Mouse (Mus musculus) forebrain, embryonic 16.5 days (tissue): ENCODE measurements around the gene Kcnd2. TPM values are rescaled to one million over a fixed set of nuclear protein-coding genes. Genes with fewer than 3 reads are reported as not detected.
"Not testable (repeated sequence)": the region's sequence is repeated elsewhere in the genome, so short reads cannot be mapped to it uniquely, and the experiment has no call there.

Experiments
- ATAC-seq: fragments of 200-750 bp; cut with Nextera tagmentation; 2 replicates; pipeline ENCODE4 v1.8.0; 2017; ENCODE audit warnings: mild to moderate bottlenecking, moderate library complexity
- H3K27ac ChIP-seq: fragments of 300-500 bp; sonication (generic); 2 replicates; pipeline ENCODE4 v1.5.1; 2014; ENCODE audit warnings: low read length, control low read depth
- H3K27me3 ChIP-seq: fragments of 300-500 bp; sonication (generic); replicated peaks from 2 replicates; pipeline ENCODE4 v1.6.1; 2014; ENCODE audit warnings: low read length; ENCODE audit not compliant: control insufficient read depth, insufficient read depth
- H3K36me3 ChIP-seq: fragments of 300-500 bp; sonication (generic); 2 replicates; pipeline ENCODE4 v1.6.1; 2014; ENCODE audit not compliant: control insufficient read depth, insufficient read depth
- H3K4me1 ChIP-seq: fragments of 300-500 bp; sonication (generic); replicated peaks from 2 replicates; pipeline ENCODE4 v1.6.1; 2014; ENCODE audit warnings: low read length; ENCODE audit not compliant: control insufficient read depth, insufficient read depth
- H3K4me2 ChIP-seq: fragments of 300-500 bp; sonication (generic); 2 replicates; pipeline ENCODE4 v1.6.1; 2014; ENCODE audit warnings: mild to moderate bottlenecking, low read length, control low read depth
- H3K4me3 ChIP-seq: fragments of 300-500 bp; sonication (generic); replicated peaks from 2 replicates; pipeline ENCODE4 v1.5.1; 2014; ENCODE audit warnings: mild to moderate bottlenecking, low read length, control low read depth
- H3K9ac ChIP-seq: fragments of 300-500 bp; sonication (generic); replicated peaks from 2 replicates; pipeline ENCODE4 v1.6.1; 2014; ENCODE audit warnings: low read depth, low read length, control low read depth
- H3K9me3 ChIP-seq: fragments of 300-500 bp; sonication (generic); 2 replicates; pipeline ENCODE4 v1.6.1; 2016; ENCODE audit warnings: low read length; ENCODE audit not compliant: control insufficient read depth
- WGBS: fragments of 180-500 bp; shearing (Covaris S2); extraction: QIAGEN DNeasy Blood & Tissue Kit; methylation state at CpG from one replicate; pipeline ENCODE4 v1.1.7; 2014; 5-methylcytosine and 5-hydroxymethylcytosine counted together
- polyA plus RNA-seq: library from polyadenylated mRNA; unstranded; fragments of >200 nt; fragmentation: Nextera tagmentation; extraction: Ambion mirVana; gene quantifications from 2 replicates; pipeline ENCODE4 v1.2.1, GENCODE M21; 2015

Gene Kcnd2
- polyA plus RNA-seq, 1 experiment from 2014 or later, result 13.5 TPM

GRCm38 (mm10) chr6:21385298-21385697, 170.0 kb downstream of the Kcnd2 start:
- not testable (repeated sequence) for H3K27ac ChIP-seq, H3K4me1 ChIP-seq, H3K9ac ChIP-seq, H3K4me2 ChIP-seq, H3K36me3 ChIP-seq, H3K27me3 ChIP-seq, H3K4me3 ChIP-seq, ATAC-seq, H3K9me3 ChIP-seq
- WGBS, result 86% methylated on average over 3 of the region's 3 CpGs

- Histone ChIP-seq H3K9ac (no peak overlapping the region), H3K4me2 (no peak overlapping the region), H3K36me3 (no peaks in the 10 kb centered on the region), H3K27ac (no peak overlapping the region), H3K4me1 (no peaks in the 10 kb centered on the region), H3K9me3 (no peaks in the 10 kb centered on the region), H3K4me3 (no peak overlapping the region), H3K27me3 (no peaks in the 10 kb centered on the region)
- no peak for ATAC-seq
- 96% methylated on average over 4 of the region's 4 CpGs for WGBS
Measured at GRCm38 (mm10) chr6:21391776-21392175, 176.5 kb downstream of the Kcnd2 start.

DNA sequence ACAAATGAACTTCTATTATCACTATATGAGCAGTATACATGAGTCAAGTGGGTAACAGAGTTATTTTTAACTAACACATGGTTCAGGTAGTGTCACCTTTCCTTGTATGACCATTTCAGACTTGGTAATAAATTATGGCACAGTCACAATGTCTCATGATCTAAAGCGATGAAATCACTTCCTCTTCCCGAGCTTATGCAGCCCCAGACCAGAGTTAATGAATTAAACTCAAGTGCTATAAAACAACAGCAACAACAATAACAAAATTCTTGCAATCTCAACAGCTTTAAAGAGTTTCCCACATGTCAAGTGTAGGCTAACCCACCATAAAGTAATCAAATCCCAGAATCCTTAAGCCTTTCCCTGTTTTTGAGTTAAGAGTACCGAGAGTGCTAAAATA, 198.4 kb downstream of the Kcnd2 start:
- H3K4me1 ChIP-seq, result no peaks in the 10 kb centered on the region
- ATAC-seq, result no peak

DNA sequence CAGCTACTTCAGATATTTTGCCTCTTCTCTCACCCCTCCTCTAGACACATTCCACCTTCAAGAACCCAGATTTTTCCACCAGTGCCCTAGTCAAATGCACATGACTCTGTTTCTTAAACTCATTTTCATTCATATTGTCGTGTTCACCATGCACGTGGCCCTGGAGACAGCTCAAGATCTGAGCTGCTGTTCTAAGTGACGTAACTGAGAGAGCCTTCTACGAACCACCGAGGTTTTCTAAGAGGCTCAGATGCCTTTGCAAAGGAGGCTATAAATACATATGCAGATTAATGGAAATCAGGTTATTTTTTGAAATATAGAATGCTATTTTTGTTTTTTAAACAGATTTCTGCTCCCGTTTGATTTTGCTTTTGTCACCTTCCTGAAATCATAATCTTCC, 202.9 kb downstream of the Kcnd2 start:
- 58% methylated on average over 6 of the region's 6 CpGs for WGBS
- 0 out of 2 replicates have a peak, but pooled peaks have one; percentile 45 for ATAC-seq
- Histone ChIP-seq H3K27ac (no peak overlapping the region), H3K36me3 (no peaks in the 10 kb centered on the region), H3K4me1 (no peaks in the 10 kb centered on the region), H3K4me3 (no peak overlapping the region), H3K4me2 (no peak overlapping the region), H3K27me3 (no peaks in the 10 kb centered on the region), H3K9me3 (no peaks in the 10 kb centered on the region), H3K9ac (no peak overlapping the region)

More for the DNA sequence above, 198.4 kb downstream of the Kcnd2 start:
- Histone ChIP-seq H3K4me3 (no peak overlapping the region), H3K9me3 (no peaks in the 10 kb centered on the region), H3K36me3 (no peaks in the 10 kb centered on the region), H3K4me2 (no peak overlapping the region), H3K27me3 (no peaks in the 10 kb centered on the region), H3K27ac (no peak overlapping the region), H3K9ac (no peak overlapping the region)
- WGBS, result 88% methylated on average over 3 of the region's 3 CpGs

DNA sequence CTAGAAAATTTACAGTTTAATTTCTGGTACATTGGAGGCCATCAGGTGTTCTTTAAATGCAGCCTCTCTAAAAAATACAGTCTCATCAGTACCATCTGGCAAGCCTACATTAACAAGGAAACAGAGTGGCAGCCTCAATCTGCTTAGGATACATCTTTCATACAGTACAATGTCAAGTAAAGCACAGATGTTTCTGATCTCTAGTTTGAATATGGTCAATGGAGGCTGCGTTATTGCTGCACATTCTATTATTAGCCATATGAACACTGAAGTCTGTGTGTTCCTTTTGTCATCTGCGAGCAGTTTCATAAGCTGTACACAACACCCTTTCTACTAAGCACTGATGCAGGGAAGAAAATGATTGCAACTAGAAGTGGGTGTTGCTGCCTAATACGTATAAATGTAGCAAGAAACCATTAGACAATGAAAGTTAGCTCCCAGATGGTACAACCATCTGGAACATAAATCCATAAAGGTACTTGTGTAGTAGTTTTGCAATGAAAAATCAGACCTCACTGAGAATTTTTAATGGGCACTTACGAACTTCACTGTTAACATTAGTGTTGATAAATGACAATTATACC, 209.0 kb downstream of the Kcnd2 start:
- Histone ChIP-seq H3K27ac (no peak overlapping the region), H3K36me3 (no peaks in the 10 kb centered on the region), H3K4me2 (no peak overlapping the region), H3K9ac (no peak overlapping the region), H3K9me3 (no peaks in the 10 kb centered on the region), H3K4me3 (no peak overlapping the region), H3K27me3 (no peaks in the 10 kb centered on the region), H3K4me1 (no peaks in the 10 kb centered on the region; the same call in 1 of the 2 replicates)
- ATAC-seq, result peak; percentile 66; the same call in 1 of the 2 replicates
- WGBS, result 51% methylated on average over 4 of the region's 4 CpGs

DNA sequence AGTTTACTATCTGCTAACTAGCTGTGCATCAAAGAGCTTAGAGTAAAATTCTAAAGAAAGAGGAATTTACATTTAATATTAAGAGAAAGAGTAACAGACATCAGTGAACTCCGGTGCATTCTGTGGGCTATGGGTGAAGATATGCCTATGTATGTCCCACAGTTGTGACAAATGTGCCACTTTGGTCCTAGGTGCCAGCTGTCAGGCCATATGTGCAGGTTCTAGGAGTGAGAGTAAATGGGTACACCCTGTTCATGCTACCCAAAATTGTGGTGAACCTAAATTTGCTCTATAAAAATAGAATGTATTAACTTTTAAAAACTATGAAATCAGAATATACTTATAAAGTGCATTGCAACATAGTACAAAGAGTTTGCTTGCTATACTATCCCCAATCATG, 215.8 kb downstream of the Kcnd2 start:
- 67% methylated on average over 1 of the region's 1 CpGs for WGBS
- ATAC-seq, result no peak

GRCm38 (mm10) chr6:21464719-21465118, 249.4 kb downstream of the Kcnd2 start:
- Histone ChIP-seq H3K27me3 (no peaks in the 10 kb centered on the region), H3K4me1 (no peaks in the 10 kb centered on the region), H3K27ac (no peak overlapping the region)

More for the DNA sequence above, 215.8 kb downstream of the Kcnd2 start:
- no peaks in the 10 kb centered on the region for H3K36me3 ChIP-seq
- H3K4me3 ChIP-seq, result no peak overlapping the region
- no peaks in the 10 kb centered on the region for H3K27me3 ChIP-seq
- H3K9me3 ChIP-seq, result no peaks in the 10 kb centered on the region
- no peak overlapping the region for H3K27ac ChIP-seq
- H3K4me1 ChIP-seq, result no peaks in the 10 kb centered on the region
- H3K4me2 ChIP-seq, result no peak overlapping the region
- H3K9ac ChIP-seq, result no peak overlapping the region

GRCm38 (mm10) chr6:21471891-21472544, 256.7 kb downstream of the Kcnd2 start:
- ATAC-seq, result peak; percentile 83
- no peak overlapping the region for H3K4me3 ChIP-seq
- H3K36me3 ChIP-seq, result no peaks in the 10 kb centered on the region
- no peak overlapping the region for H3K9ac ChIP-seq
- H3K9me3 ChIP-seq, result no peaks in the 10 kb centered on the region
- no peaks in the 10 kb centered on the region for H3K4me1 ChIP-seq
- H3K27ac ChIP-seq, result no peak overlapping the region
- H3K27me3 ChIP-seq, result no peaks in the 10 kb centered on the region
- WGBS, result 29% methylated on average over 1 of the region's 1 CpGs
- H3K4me2 ChIP-seq, result no peak overlapping the region

More at GRCm38 (mm10) chr6:21464719-21465118, 249.4 kb downstream of the Kcnd2 start:
- Histone ChIP-seq H3K9ac (no peak overlapping the region), H3K4me3 (no peak overlapping the region), H3K9me3 (no peaks in the 10 kb centered on the region), H3K4me2 (no peak overlapping the region), H3K36me3 (no peaks in the 10 kb centered on the region)
- ATAC-seq, result no peak

DNA sequence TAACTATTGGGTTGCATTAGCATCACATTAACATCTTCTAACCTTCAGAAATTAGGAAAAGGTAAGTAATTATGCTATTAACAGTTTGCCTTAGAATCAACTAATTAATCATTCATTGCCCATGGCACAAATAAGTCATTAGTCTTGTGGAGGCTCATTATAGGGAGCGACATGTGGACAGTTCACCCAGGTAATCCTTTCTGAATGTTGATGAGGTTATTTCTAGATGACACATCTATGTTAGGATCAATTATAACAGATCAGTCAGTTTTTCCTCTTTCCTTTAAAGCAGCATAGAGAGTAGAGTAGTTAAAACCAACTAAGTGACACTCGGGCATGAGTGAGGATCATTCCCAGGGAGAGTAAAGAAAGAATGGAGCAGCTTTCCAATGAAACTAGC, 267.4 kb downstream of the Kcnd2 start:
- no peak overlapping the region for H3K4me2 ChIP-seq
- no peaks in the 10 kb centered on the region for H3K9me3 ChIP-seq
- no peaks in the 10 kb centered on the region for H3K27me3 ChIP-seq
- no peak overlapping the region for H3K4me3 ChIP-seq
- no peak overlapping the region for H3K27ac ChIP-seq
- H3K4me1 ChIP-seq, result no peaks in the 10 kb centered on the region
- WGBS, result 36% methylated on average over 2 of the region's 2 CpGs
- no peak overlapping the region for H3K9ac ChIP-seq
- H3K36me3 ChIP-seq, result no peaks in the 10 kb centered on the region
- ATAC-seq, result no peak
